Mouse (Mus musculus) forebrain, embryonic 15.5 days (tissue): ENCODE measurements at regions not wholly inside any gene's neighbourhood (a gene's known extent, or its start where the extent isn't known, plus 50 kb on each side); places are given as distances from the start of the nearest gene placed in this dataset.

Experiments used
- ATAC-seq: fragments of 200-750 bp; cut with Nextera tagmentation; replicated peaks from 2 replicates; pipeline ENCODE4 v1.8.0; 2017; ENCODE audit warnings: mild to moderate bottlenecking, moderate TSS enrichment, moderate library complexity
- H3K27ac ChIP-seq: fragments of 300-500 bp; sonication (generic); replicated peaks from 2 replicates; pipeline ENCODE4 v1.5.1; 2015; ENCODE audit warnings: mild to moderate bottlenecking, inconsistent platforms
- H3K27me3 ChIP-seq: fragments of 300-500 bp; sonication (generic); 2 replicates; pipeline ENCODE4 v1.6.1; 2015; ENCODE audit warnings: inconsistent platforms
- H3K36me3 ChIP-seq: fragments of 300-500 bp; sonication (generic); 2 replicates; pipeline ENCODE4 v1.6.1; 2015; ENCODE audit warnings: mild to moderate bottlenecking, inconsistent platforms
- H3K4me1 ChIP-seq: fragments of 300-500 bp; sonication (generic); 2 replicates; pipeline ENCODE4 v1.6.1; 2015; ENCODE audit warnings: inconsistent platforms
- H3K4me2 ChIP-seq: fragments of 300-500 bp; sonication (generic); replicated peaks from 2 replicates; pipeline ENCODE4 v1.6.1; 2015; ENCODE audit warnings: mild to moderate bottlenecking, inconsistent platforms
- H3K4me3 ChIP-seq: fragments of 300-500 bp; sonication (generic); 2 replicates; pipeline ENCODE4 v1.5.1; 2015; ENCODE audit warnings: mild to moderate bottlenecking, inconsistent platforms
- H3K9ac ChIP-seq: fragments of 300-500 bp; sonication (generic); replicated peaks from 2 replicates; pipeline ENCODE4 v1.6.1; 2015; ENCODE audit warnings: mild to moderate bottlenecking, inconsistent platforms
- H3K9me3 ChIP-seq: fragments of 300-500 bp; sonication (generic); 2 replicates; pipeline ENCODE4 v1.6.1; 2016; ENCODE audit warnings: inconsistent platforms
- WGBS: fragments of 180-500 bp; shearing (Covaris S2); methylation state at CpG from one replicate; pipeline ENCODE4 v1.1.7; 2015; ENCODE audit warnings: mixed read lengths; 5-methylcytosine and 5-hydroxymethylcytosine counted together

DNA sequence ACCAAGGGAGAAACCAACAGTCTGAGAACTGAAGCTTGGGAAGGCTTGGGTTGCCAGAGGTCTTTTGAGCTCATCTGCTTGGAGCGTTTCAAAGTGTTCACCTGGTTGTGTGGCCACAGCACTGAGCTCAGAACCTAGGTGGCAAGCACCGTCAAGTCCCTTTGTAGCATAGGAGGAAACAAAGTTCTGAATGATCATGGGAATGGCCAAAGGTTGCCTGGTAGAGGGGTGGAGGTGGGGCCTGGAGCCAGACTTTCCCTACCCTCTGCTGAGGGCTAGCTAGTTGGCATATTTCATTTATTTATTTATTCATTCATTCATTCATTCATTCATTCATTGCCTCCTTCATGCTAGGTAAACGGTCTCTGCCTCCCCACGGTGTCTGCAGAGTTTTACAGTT lies 134.9 kb upstream of the 1600014C23Rik start:
- Histone ChIP-seq H3K9me3 (no peaks in the 10 kb centered on the region), H3K27ac (no peak overlapping the region), H3K4me1 (peaks cover 17% of the 10 kb centered on the region), H3K36me3 (no peaks in the 10 kb centered on the region), H3K9ac (no peak overlapping the region), H3K4me2 (no peak overlapping the region), H3K27me3 (no peaks in the 10 kb centered on the region), H3K4me3 (no peak overlapping the region)
- 94% methylated on average over 4 of the region's 4 CpGs for WGBS
- no peak for ATAC-seq

DNA sequence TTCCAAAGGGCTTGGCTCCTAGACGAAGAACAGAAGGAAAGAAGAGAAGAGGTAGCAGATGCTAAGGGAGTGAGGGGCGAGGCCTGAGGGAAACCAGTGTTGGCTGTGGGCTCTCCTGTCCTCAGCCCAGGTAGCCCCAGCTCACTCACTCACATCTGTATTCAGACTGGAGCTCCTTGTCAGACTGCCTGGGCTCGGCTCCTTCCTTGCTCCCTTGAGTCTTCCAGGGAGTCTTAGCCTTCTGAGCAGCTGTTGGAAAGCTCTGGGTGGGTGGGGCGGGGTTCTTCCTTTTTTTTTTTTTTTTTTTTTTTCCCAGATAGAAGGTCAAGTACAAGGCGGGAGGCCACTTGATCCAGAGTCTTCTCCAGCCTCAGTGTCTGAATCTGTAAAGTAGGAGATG lies 134.1 kb upstream of the 1600014C23Rik start:
- 76% methylated on average over 4 of the region's 5 CpGs for WGBS

DNA sequence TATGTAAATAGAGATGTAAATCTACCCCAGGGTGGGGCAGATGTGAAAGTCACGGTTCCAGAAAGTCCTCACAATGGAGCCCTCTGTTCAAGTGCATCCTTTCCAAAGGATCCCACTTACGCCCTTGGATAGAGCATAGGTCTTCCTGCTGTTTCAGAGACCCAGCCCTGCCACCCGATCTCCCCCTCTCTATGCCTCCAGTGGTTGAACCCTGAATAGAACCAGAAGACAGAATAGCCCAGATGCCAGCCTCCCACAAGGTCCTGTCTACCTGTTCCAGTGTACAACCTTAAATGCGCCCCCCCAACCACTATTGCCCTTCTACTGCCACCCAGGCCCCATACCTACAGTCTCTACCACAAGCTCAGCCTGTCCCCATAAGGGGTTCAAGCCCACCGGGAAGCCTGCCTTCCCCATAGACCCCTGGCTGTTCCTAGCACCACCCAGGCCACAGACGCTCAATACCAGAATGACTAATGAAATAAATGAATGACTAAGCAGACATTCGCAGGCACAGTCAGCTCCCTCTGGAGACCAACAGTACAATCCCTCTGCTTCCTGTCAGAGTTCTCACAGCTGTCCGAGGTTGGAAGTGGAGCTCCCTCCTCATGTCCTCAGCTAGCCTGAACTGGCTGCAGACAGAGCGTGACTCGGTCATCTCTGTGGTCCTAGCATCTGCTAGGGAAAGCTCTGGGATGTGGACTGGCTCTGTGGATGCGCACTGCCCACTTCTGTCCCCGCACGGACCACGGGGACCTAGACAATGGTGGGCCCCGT lies 133.4 kb upstream of the 1600014C23Rik start:
- ATAC-seq: no peak
- Histone ChIP-seq H3K4me2 (no peak overlapping the region), H3K4me1 (peaks cover 3% of the 10 kb centered on the region; the same call in 1 of the 2 replicates), H3K27me3 (no peaks in the 10 kb centered on the region), H3K4me3 (no peak overlapping the region), H3K9me3 (no peaks in the 10 kb centered on the region), H3K9ac (no peak overlapping the region), H3K27ac (no peak overlapping the region), H3K36me3 (no peaks in the 10 kb centered on the region)
- WGBS: 85% methylated on average over 15 of the region's 15 CpGs

More for the DNA sequence above, 134.1 kb upstream of the 1600014C23Rik start:
- Histone ChIP-seq H3K9ac (no peak overlapping the region), H3K4me1 (peaks cover 9% of the 10 kb centered on the region), H3K9me3 (no peaks in the 10 kb centered on the region), H3K4me3 (no peak overlapping the region), H3K27ac (no peak overlapping the region), H3K36me3 (no peaks in the 10 kb centered on the region), H3K4me2 (no peak overlapping the region), H3K27me3 (no peaks in the 10 kb centered on the region)
- no peak for ATAC-seq

DNA sequence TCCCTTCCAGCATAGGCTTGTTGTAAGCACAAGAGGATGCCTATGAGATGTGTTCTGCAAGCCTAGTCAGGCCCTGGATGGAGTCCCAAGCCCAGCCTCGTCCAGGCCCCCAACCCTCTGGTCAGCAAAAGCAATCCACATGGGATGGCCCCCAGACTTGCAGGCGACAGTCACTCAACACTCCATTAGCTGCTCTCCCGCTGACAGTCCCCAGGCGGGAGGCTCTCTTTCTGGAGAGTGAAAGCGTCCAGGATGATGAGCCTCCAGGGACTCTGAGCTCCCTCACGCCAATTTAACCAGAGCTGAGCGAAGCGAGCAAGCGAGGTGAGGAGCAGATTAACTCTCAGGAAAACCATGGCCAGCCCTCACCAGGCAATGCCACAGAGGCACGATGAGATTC lies 132.7 kb upstream of the 1600014C23Rik start:
- WGBS: 48% methylated on average over 10 of the region's 10 CpGs
- Histone ChIP-seq H3K27ac (no peak overlapping the region), H3K4me1 (no peaks in the 10 kb centered on the region), H3K4me3 (no peak overlapping the region), H3K27me3 (no peaks in the 10 kb centered on the region), H3K9me3 (no peaks in the 10 kb centered on the region), H3K9ac (no peak overlapping the region), H3K4me2 (no peak overlapping the region), H3K36me3 (no peaks in the 10 kb centered on the region)
- no peak for ATAC-seq

DNA sequence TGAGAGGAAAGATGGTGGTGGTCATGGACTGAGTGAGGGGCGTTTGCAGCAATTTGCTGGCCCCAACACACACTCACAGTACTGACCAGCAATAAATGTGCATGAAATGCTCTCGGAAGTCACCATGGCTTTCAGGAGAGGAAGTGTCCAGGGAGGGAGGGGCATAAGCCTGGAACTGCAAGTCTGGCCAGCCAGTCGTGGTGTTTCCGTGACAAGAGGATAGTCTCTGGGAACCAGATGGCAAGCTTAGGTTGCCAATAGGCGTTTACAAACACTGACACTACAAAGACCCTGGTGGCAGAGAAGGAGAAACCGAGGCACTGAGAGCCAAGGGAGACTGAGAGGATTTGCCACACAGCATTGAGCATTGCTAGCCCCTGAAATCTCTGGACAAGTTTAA lies 132.3 kb upstream of the 1600014C23Rik start:
- Histone ChIP-seq H3K9ac (no peak overlapping the region), H3K36me3 (no peaks in the 10 kb centered on the region)
- WGBS: 82% methylated on average over 6 of the region's 6 CpGs

DNA sequence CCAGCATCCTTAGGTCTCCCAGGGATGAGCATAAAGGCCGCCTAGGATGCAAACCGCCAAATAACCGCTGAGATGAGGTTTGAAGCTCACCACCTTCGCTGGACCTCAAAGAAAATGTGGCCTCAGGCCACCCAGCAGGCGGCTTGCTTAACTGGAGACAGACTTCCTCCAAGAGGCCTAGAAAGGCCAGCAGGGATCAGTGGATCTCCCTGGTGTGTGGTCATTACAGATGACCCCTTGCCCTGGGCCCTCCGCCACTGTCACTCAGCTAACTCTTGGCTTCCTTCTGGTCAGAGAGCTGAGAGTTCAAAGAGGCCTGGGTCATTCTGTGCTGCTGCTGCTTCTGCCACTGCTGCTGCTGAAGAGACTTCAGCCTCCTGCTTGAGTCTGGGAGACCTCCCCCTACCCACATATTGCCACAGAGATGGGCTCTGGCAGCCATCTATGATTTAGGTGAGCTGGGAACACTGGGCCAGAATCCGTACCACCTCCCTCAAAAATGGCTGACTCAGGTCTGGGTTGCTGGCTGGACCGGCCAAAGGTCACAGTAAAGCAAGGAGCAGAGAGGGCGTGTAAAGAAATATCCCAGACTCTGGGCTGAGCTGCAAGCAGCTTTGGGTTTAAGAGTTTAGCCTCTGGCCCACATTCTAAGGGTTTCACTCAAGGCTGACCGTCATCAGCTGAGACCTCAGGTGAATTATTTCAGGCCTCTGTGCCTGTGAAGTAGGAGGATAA lies 130.0 kb upstream of the 1600014C23Rik start:
- Histone ChIP-seq H3K9ac (no peak overlapping the region), H3K27me3 (no peaks in the 10 kb centered on the region), H3K36me3 (no peaks in the 10 kb centered on the region), H3K4me1 (no peaks in the 10 kb centered on the region), H3K4me2 (no peak overlapping the region), H3K27ac (no peak overlapping the region), H3K9me3 (no peaks in the 10 kb centered on the region), H3K4me3 (no peak overlapping the region)
- 67% methylated on average over 10 of the region's 10 CpGs for WGBS
- ATAC-seq: no peak

More for the DNA sequence above, 132.3 kb upstream of the 1600014C23Rik start:
- Histone ChIP-seq H3K9me3 (no peaks in the 10 kb centered on the region), H3K4me3 (no peak overlapping the region), H3K4me2 (no peak overlapping the region), H3K4me1 (no peaks in the 10 kb centered on the region), H3K27ac (no peak overlapping the region), H3K27me3 (no peaks in the 10 kb centered on the region)
- no peak for ATAC-seq

DNA sequence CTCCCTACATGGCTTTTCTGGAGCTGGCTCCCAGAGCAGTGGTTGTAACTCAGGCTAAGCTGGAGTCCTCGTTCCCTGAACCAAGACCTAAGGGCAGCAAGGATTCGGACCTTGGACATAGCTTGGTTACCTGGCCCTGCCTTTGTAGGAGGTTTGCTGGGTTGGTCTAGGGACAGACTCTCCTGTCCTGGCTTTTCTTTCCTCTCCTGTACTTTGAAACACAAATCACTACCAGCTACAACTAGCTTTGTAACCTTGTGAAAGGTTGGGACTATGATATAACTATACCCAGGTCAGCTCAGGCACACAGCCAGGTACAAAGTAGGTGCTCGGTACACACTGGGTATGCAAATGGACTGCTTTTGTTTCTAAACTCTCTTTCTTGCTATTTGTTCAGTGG lies 129.4 kb upstream of the 1600014C23Rik start:
- no peak overlapping the region for H3K9ac ChIP-seq
- WGBS: 82% methylated on average over 3 of the region's 3 CpGs
- H3K36me3 ChIP-seq: no peaks in the 10 kb centered on the region
- H3K9me3 ChIP-seq: no peaks in the 10 kb centered on the region
- no peak for ATAC-seq
- no peak overlapping the region for H3K27ac ChIP-seq
- H3K4me3 ChIP-seq: no peak overlapping the region
- no peaks in the 10 kb centered on the region for H3K4me1 ChIP-seq
- no peak overlapping the region for H3K4me2 ChIP-seq
- no peaks in the 10 kb centered on the region for H3K27me3 ChIP-seq

DNA sequence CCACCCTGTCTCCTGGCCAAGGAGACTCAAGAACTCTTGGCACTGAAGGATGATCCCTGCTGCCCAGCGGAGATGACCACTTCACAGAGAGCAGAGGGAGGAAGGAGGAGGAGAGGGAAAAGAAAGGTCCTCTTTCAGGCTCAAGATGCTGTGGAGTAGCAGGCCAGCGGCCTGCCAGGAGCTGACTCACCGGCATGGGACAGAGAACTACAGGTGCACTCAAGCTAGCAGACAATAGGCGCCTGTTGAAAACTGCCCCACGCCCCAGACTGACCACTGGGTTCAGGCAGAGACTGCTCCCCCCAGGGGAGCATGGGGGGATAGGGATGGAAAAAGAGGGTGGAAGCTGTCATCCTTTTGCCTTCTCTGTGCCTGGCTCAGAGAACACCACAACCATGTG lies 125.8 kb upstream of the 1600014C23Rik start:
- H3K9me3 ChIP-seq: no peaks in the 10 kb centered on the region

DNA sequence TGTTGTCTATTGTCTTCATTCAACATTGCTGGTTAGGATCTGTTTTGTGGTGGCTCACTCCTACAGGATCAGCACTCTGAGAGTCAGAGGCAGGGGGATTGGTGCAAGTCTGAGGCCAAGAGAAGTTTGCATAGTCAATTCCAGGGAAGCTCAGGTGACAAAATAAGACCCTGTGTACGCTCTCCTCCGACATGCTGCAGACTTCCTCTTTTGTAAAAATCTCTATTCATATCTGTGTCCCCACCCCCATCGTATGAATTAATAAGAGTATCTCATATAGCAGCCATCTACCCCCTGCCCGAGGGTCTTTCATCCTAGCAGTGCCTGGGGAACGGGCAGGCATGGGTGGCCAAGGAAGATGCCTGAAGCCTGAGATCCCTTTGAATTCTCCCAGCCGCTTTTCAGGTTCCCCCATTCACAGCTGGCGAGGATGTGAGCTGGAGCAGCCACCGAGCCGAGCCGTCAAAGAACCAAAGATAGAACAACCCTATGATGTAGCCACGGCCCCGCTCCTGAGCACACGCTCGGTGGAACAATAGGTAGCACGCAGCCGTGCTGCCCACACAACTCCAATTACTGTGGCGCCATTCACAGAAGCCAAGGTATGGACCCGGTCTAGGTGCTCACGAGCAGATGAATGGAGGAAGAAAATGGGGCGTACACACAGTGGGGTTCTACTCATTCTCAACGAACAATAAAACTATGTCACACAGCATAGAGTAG lies 120.4 kb upstream of the 1600014C23Rik start:
- Histone ChIP-seq H3K4me1 (no peaks in the 10 kb centered on the region), H3K36me3 (no peaks in the 10 kb centered on the region), H3K27ac (no peak overlapping the region), H3K4me3 (no peak overlapping the region), H3K9me3 (no peaks in the 10 kb centered on the region), H3K27me3 (no peaks in the 10 kb centered on the region), H3K9ac (no peak overlapping the region), H3K4me2 (no peak overlapping the region)
- 0 out of 2 replicates have a peak, but pooled peaks have one; percentile 43 for ATAC-seq
- WGBS: 59% methylated on average over 21 of the region's 21 CpGs

More for the DNA sequence above, 125.8 kb upstream of the 1600014C23Rik start:
- WGBS: 77% methylated on average over 5 of the region's 5 CpGs
- Histone ChIP-seq H3K36me3 (no peaks in the 10 kb centered on the region), H3K9ac (no peak overlapping the region), H3K4me1 (no peaks in the 10 kb centered on the region), H3K4me3 (no peak overlapping the region), H3K27me3 (no peaks in the 10 kb centered on the region), H3K27ac (no peak overlapping the region), H3K4me2 (no peak overlapping the region)
- ATAC-seq: no peak

DNA sequence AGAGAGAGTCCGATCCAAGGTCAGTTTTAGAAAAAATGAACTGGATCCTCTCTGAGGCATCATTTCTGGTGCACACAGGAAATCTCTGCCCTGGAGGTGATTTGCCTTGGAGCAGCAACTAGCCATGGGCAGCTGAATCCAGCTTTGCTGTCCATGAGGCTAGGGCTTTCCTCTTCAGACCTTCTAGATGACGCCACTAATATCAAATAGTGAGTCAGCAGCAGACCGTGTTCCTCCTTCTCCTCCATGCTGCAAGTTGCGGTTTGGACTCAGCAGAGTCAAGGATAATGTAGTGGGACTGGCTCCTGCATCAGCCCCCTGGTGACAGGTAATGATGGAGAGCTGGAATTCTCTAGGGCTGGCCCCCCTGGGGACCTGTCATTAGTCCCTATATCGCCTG lies 118.8 kb upstream of the 1600014C23Rik start:
- no peaks in the 10 kb centered on the region for H3K9me3 ChIP-seq
- ATAC-seq: no peak
- H3K4me2 ChIP-seq: no peak overlapping the region
- no peaks in the 10 kb centered on the region for H3K4me1 ChIP-seq
- no peak overlapping the region for H3K4me3 ChIP-seq
- no peak overlapping the region for H3K27ac ChIP-seq
- H3K9ac ChIP-seq: no peak overlapping the region
- H3K36me3 ChIP-seq: no peaks in the 10 kb centered on the region
- no peaks in the 10 kb centered on the region for H3K27me3 ChIP-seq
- 51% methylated on average over 5 of the region's 5 CpGs for WGBS

DNA sequence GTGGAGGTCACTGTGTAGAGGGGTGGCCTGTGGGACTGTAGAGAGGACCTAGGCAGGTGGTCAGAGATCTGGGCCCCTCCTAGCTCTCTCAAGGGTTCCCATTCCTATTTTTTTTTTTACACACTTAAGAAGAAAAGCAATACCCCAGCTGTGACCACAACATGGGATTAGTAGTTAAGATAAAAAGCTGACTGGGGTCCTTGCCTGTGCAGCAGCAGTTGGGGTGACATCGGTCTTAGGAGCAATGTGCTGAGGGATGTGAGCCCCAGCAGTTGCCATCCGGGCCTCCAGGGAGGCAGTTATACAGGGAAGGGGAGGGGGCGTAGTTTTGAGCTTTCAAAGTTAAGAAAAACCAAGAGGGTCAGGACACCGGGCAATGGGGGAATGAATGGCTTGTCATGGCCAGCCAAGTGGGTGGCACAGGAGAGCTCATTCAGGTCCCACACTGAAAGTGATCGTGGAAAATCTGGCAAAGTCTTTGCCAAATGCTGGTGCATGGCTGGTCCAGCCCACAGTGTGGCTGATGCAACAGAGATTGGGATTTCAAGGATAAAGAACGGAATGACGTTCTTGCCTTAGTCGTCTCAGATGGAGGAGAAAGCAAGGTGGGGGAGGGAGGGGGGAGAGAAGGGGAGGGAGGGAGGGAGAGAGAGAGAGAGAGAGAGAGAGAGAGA lies 118.2 kb upstream of the 1600014C23Rik start:
- Histone ChIP-seq H3K4me1 (no peaks in the 10 kb centered on the region), H3K36me3 (no peaks in the 10 kb centered on the region), H3K27me3 (no peaks in the 10 kb centered on the region), H3K9me3 (no peaks in the 10 kb centered on the region), H3K9ac (no peak overlapping the region), H3K4me3 (no peak overlapping the region), H3K4me2 (no peak overlapping the region), H3K27ac (no peak overlapping the region)
- no peak for ATAC-seq
- WGBS: 46% methylated on average over 8 of the region's 8 CpGs

DNA sequence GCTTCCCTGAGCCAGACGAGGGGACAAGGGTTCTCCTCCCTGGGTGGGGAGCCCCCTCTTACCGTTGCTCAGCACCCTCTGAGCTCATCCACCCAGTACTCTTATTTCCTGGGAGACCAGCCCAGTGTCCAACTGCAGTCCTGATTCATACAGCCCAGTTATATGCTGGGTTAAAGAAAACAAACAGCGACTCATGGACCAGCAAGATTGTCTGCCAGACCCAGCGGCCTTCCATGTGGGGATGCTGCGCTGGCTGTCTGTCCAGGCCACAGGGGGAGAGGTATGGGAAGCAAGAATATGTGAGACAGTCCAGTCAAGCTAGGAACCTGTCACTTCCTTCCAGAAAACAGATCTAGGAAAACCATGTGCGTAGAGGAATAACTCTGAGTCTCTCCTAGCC lies 117.3 kb upstream of the 1600014C23Rik start:
- 85% methylated on average over 6 of the region's 6 CpGs for WGBS
- H3K4me1 ChIP-seq: no peaks in the 10 kb centered on the region
- H3K9ac ChIP-seq: no peak overlapping the region
- no peaks in the 10 kb centered on the region for H3K36me3 ChIP-seq
- no peak overlapping the region for H3K4me3 ChIP-seq
- ATAC-seq: no peak
- H3K27ac ChIP-seq: no peak overlapping the region
- H3K27me3 ChIP-seq: no peaks in the 10 kb centered on the region
- no peak overlapping the region for H3K4me2 ChIP-seq
- H3K9me3 ChIP-seq: no peaks in the 10 kb centered on the region
